Mouse (Mus musculus) heart, embryonic 16.5 days (tissue): Measurements from ENCODE around the gene Tom1. TPM values are rescaled to one million over a fixed set of nuclear protein-coding genes. Genes with fewer than 3 reads are reported as not detected.
A peak's percentile ranks its signal among the peaks of the same experiment; 100 is the strongest.

ENCODE experiments used
- ATAC-seq: fragments of 200-750 bp; cut with Nextera tagmentation; replicated peaks from 2 replicates; pipeline ENCODE4 v1.8.0; 2017; ENCODE audit warnings: moderate number of reproducible peaks; ENCODE audit not compliant: insufficient read depth, low FRiP score; ENCODE audit errors: extremely low read depth
- H3K27ac ChIP-seq: fragments of 300-500 bp; sonication (generic); 2 replicates; pipeline ENCODE4 v1.5.1; 2014; ENCODE audit warnings: mild to moderate bottlenecking, low read length, control low read depth, moderate library complexity
- H3K27me3 ChIP-seq: fragments of 300-500 bp; sonication (generic); 2 replicates; pipeline ENCODE4 v1.6.1; 2014; ENCODE audit warnings: low read length, mixed read lengths; ENCODE audit not compliant: control insufficient read depth, insufficient read depth
- H3K36me3 ChIP-seq: fragments of 300-500 bp; sonication (generic); 2 replicates; pipeline ENCODE4 v1.6.1; 2014; ENCODE audit not compliant: control insufficient read depth, insufficient read depth
- H3K4me1 ChIP-seq: fragments of 300-500 bp; sonication (generic); 2 replicates; pipeline ENCODE4 v1.6.1; 2014; ENCODE audit warnings: low read length, mixed read lengths; ENCODE audit not compliant: control insufficient read depth, insufficient read depth
- H3K4me2 ChIP-seq: fragments of 300-500 bp; sonication (generic); 2 replicates; pipeline ENCODE4 v1.6.1; 2014; ENCODE audit warnings: low read depth, mild to moderate bottlenecking, control low read depth, low read length
- H3K4me3 ChIP-seq: fragments of 300-500 bp; sonication (generic); 2 replicates; pipeline ENCODE4 v1.5.1; 2014; ENCODE audit warnings: mild to moderate bottlenecking, control low read depth, low read length
- H3K9ac ChIP-seq: fragments of 300-500 bp; sonication (generic); 2 replicates; pipeline ENCODE4 v1.6.1; 2014; ENCODE audit warnings: low read length, control low read depth
- H3K9me3 ChIP-seq: fragments of 300-500 bp; sonication (generic); replicated peaks from 2 replicates; pipeline ENCODE4 v1.6.1; 2016; ENCODE audit warnings: low read length; ENCODE audit not compliant: control insufficient read depth
- WGBS: fragments of 180-500 bp; shearing (Covaris S2); extraction: QIAGEN DNeasy Blood & Tissue Kit; methylation state at CpG from one replicate; pipeline ENCODE4 v1.1.7; 2014; 5-methylcytosine and 5-hydroxymethylcytosine counted together
- polyA plus RNA-seq: library from polyadenylated mRNA; unstranded; fragments of >200 nt; fragmentation: Nextera tagmentation; extraction: Ambion mirVana; gene quantifications from 2 replicates; pipeline ENCODE4 v1.2.1, GENCODE M21; 2015

Tom1 gene
- polyA plus RNA-seq, 1 experiment from 2014 or later = 42.3 TPM

- H3K4me2 ChIP-seq = no peak overlapping the region
- no peaks in the 10 kb centered on the region for H3K9me3 ChIP-seq
- H3K36me3 ChIP-seq = peaks cover 15% of the 10 kb centered on the region
- no peak for ATAC-seq
- WGBS = 49% methylated on average over 2 of the region's 2 CpGs
- no peaks in the 10 kb centered on the region for H3K27me3 ChIP-seq
- no peak overlapping the region for H3K27ac ChIP-seq
- H3K4me1 ChIP-seq = peaks cover 11% of the 10 kb centered on the region
- no peak overlapping the region for H3K9ac ChIP-seq
- no peak overlapping the region for H3K4me3 ChIP-seq
Observed at GRCm38 (mm10) chr8:75013557-75013956, 19.9 kb upstream of the Tom1 start.

DNA sequence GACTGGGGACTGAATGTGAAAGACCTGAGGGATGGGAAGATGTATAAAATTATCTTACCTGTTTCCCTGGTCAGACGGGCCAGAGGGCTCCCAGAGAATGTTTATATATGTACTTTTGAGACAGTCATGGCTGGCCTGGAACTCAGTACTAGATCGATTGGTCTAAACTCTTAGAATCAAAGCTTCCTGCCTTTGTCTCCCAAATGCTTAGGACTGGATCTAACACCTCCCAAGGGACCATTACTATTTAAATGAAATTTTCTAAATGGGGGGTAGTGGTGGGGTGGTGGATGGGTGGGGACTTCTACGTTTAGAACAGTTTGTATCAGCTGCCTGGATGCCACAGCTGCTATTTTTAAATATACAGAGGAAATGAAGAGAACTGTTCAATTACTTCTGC lies 19.5 kb upstream of the Tom1 start:
- ATAC-seq = no peak
- WGBS = 51% methylated on average over 3 of the region's 3 CpGs
- Histone ChIP-seq H3K9me3 (no peaks in the 10 kb centered on the region), H3K4me2 (no peak overlapping the region), H3K9ac (no peak overlapping the region), H3K4me1 (peaks cover 11% of the 10 kb centered on the region), H3K27ac (no peak overlapping the region), H3K27me3 (no peaks in the 10 kb centered on the region), H3K36me3 (peaks cover 11% of the 10 kb centered on the region), H3K4me3 (no peak overlapping the region)

DNA sequence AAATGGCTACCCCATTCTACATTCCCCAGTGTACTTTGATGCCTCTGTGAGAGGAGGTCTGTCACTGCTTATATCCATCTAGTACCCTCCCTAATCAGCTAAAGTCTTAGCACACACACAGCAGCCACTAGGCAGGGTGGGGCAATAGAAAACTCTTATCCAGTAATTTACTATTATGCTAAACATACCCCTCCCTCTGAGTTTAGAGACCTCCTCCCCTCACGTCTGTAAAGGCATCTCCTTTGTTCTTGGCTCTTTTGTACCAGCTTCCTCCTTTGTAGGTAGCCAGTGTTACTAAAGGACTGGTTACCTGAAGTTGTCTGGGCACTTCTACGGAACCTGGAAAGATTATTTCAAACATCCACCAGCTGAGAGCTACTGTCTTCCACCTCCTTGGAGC lies 17.5 kb upstream of the Tom1 start:
- Histone ChIP-seq H3K4me2 (no peak overlapping the region), H3K9ac (no peak overlapping the region), H3K4me3 (no peak overlapping the region), H3K27me3 (no peaks in the 10 kb centered on the region), H3K27ac (no peak overlapping the region), H3K36me3 (peaks cover 7% of the 10 kb centered on the region), H3K4me1 (peaks cover 11% of the 10 kb centered on the region), H3K9me3 (no peaks in the 10 kb centered on the region)
- WGBS = 61% methylated on average over 2 of the region's 2 CpGs
- no peak for ATAC-seq

- Histone ChIP-seq H3K4me2 (no peak overlapping the region), H3K4me1 (peaks cover 11% of the 10 kb centered on the region), H3K36me3 (peaks cover 8% of the 10 kb centered on the region), H3K27ac (no peak overlapping the region), H3K9ac (no peak overlapping the region), H3K27me3 (no peaks in the 10 kb centered on the region), H3K9me3 (no peaks in the 10 kb centered on the region), H3K4me3 (no peak overlapping the region)
- ATAC-seq = no peak
- 75% methylated on average over 1 of the region's 1 CpGs for WGBS
Observed at GRCm38 (mm10) chr8:75016422-75016821, 17.1 kb upstream of the Tom1 start.

DNA sequence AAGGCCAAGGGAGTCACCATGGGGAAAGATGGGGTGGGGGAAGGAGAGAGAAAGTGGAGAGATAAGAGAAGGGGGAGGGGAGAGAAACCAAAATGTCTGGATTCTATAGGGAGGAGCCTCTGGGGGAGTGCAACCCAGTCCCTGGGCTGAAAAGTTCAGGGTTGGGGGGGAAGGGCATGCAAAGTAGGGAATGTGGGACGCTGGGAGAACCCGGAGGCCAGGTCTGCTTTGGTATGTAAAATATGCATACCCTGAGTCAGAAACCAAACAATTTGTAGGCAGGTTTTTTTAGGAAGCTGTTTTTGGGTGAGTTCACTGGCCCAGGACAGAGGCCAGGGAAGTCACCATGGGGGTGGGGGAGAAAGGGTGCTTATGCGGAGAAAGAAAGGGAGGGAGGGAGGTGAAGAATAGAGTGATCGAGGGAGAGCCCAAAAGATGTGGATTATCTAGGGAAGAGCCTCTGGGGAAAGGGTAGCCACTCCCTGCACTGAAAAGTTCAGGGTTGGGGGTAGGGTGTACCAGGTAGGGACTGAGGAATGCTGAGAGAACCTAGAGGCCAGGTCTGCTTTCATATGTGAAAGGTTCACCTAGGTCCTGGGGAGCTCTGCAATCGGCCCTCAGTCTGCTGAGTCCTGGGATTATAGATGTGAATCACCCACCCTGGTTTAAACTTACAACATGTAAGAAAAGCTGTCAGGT lies 15.1 kb upstream of the Tom1 start:
- no peaks in the 10 kb centered on the region for H3K27me3 ChIP-seq
- peaks cover 26% of the 10 kb centered on the region for H3K36me3 ChIP-seq
- 32% methylated on average over 5 of the region's 5 CpGs for WGBS
- H3K9ac ChIP-seq = no peak overlapping the region
- no peak for ATAC-seq
- no peak overlapping the region for H3K27ac ChIP-seq
- no peak overlapping the region for H3K4me3 ChIP-seq
- no peak overlapping the region for H3K4me2 ChIP-seq
- peaks cover 11% of the 10 kb centered on the region for H3K4me1 ChIP-seq
- H3K9me3 ChIP-seq = no peaks in the 10 kb centered on the region

GRCm38 (mm10) chr8:75023660-75024316 lies 9.7 kb upstream of the Tom1 start:
- Histone ChIP-seq H3K4me1 (no peaks in the 10 kb centered on the region), H3K4me2 (no peak overlapping the region), H3K9ac (no peak overlapping the region), H3K27ac (no peak overlapping the region), H3K27me3 (no peaks in the 10 kb centered on the region), H3K36me3 (peaks cover 45% of the 10 kb centered on the region), H3K9me3 (no peaks in the 10 kb centered on the region), H3K4me3 (no peak overlapping the region)
- no peak for ATAC-seq
- WGBS = 85% methylated on average over 3 of the region's 3 CpGs

DNA sequence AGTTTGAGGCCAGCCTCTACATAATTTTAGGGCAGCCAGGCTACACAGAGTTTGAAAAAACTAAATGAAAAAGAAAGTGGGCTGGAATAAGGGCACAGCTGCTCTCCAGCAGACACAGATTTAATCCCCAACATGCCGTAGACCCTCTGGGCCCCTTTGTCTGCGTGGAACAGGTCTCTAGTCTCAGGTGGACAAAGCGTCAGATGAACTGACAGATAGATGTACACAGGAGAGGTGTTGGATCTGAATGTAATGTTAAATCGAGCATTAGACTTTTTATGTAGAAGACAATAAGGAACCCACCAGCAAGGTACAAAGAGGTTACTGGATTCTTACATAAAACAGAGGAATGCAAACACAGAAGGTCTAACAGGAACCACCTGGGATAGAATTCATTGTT lies 7.7 kb upstream of the Tom1 start:
- no peaks in the 10 kb centered on the region for H3K9me3 ChIP-seq
- no peaks in the 10 kb centered on the region for H3K4me1 ChIP-seq
- 91% methylated on average over 4 of the region's 4 CpGs for WGBS
- H3K27ac ChIP-seq = no peak overlapping the region
- H3K4me2 ChIP-seq = no peak overlapping the region
- ATAC-seq = no peak
- H3K9ac ChIP-seq = no peak overlapping the region
- no peak overlapping the region for H3K4me3 ChIP-seq
- peaks cover 53% of the 10 kb centered on the region for H3K36me3 ChIP-seq
- H3K27me3 ChIP-seq = no peaks in the 10 kb centered on the region

- Histone ChIP-seq H3K27me3 (no peaks in the 10 kb centered on the region), H3K9me3 (no peaks in the 10 kb centered on the region), H3K36me3 (peaks cover 22% of the 10 kb centered on the region), H3K4me3 (no peak overlapping the region), H3K27ac (no peak overlapping the region), H3K4me1 (peaks cover 11% of the 10 kb centered on the region), H3K4me2 (no peak overlapping the region), H3K9ac (no peak overlapping the region)
- WGBS = 92% methylated on average over 3 of the region's 3 CpGs
- ATAC-seq = no peak
Observed at GRCm38 (mm10) chr8:75030453-75031024, 3.0 kb upstream of the Tom1 start.

- H3K9me3 ChIP-seq = no peaks in the 10 kb centered on the region
- peak overlapping the region; percentile 69 for H3K4me2 ChIP-seq
- no peak for ATAC-seq
- H3K36me3 ChIP-seq = peaks cover 20% of the 10 kb centered on the region
- H3K4me3 ChIP-seq = peak overlapping the region; percentile 76
- 62% methylated on average over 5 of the region's 5 CpGs for WGBS
- H3K9ac ChIP-seq = peak overlapping the region; percentile 54
- no peaks in the 10 kb centered on the region for H3K27me3 ChIP-seq
- peaks cover 17% of the 10 kb centered on the region for H3K4me1 ChIP-seq
- peak overlapping the region; percentile 59; the same call in 1 of the 2 replicates for H3K27ac ChIP-seq
Observed at GRCm38 (mm10) chr8:75032961-75033360, 544 bp upstream of the Tom1 start.
